Mouse (Mus musculus): Measurements from ENCODE around the gene Hlx.

DNA sequence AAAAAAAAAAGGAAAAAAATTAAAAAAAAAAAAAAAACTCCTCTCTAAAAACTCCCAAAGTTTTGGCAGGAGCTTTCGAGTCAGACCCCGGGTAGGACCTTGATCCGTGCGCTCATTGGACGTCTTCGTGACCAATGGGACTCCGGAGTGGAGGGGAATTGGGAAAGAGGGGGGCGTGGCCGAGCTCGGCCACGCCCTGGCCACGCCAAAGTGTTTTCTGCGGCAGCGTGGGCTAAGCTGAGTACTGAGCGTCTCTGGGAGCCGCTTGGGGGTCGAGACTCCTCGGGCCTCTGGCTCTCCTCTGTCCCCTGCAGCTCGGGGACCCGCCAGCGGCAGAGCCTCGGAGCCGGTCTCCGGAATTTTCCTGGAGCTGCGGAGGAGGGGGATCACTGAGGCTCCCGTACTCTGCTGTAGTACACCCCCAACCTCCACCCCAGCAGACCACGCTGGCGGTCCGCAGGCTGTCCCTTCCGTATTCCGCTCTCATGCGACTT, at the start of gene Hlx:
- TF ChIP-seq FLI1 (IDR thresholded peaks at IDR 0.05; ENCODE audit: low read length): no peak
- TF ChIP-seq GATA1 (IDR thresholded peaks at IDR 0.05; ENCODE audit: borderline replicate concordance, low read length): no peak
